Mouse (Mus musculus): Measurements from ENCODE around the gene Nin. TPM values are rescaled to one million over a fixed set of nuclear protein-coding genes. Genes with fewer than 3 reads are reported as not detected.

Nin gene
- total and polyA plus RNA-seq, 2 experiments from 2014 or later: 7.9 to 25.8 TPM

- H3K9ac ChIP-seq (replicated peaks; ENCODE audit: low read length, poor library complexity, severe bottlenecking): no peak overlapping the region
- H3K4me3 ChIP-seq (ENCODE audit: low read depth, low read length): no peak overlapping the region
- DNase-seq (ENCODE audit: low spot score) (peak; percentile 53), ATAC-seq (ENCODE audit: low FRiP score) (no peak)
- peak; percentile 70 for TF ChIP-seq CTCF (IDR thresholded peaks at IDR 0.05)
- no peak overlapping the region for H3K4me2 ChIP-seq (ENCODE audit: low read depth, low read length, poor library complexity, severe bottlenecking)
- H3K4me1 ChIP-seq (ENCODE audit: insufficient read depth, low read length): no peaks in the 10 kb centered on the region
- H3K27me3 ChIP-seq (ENCODE audit: insufficient read depth, low read length): no peaks in the 10 kb centered on the region
- 69% methylated on average over 4 of the region's 4 CpGs for WGBS
- H3K9me3 ChIP-seq (ENCODE audit: low read length): no peaks in the 10 kb centered on the region
- H3K27ac ChIP-seq (ENCODE audit: low read depth, low read length): no peak overlapping the region
- H3K36me3 ChIP-seq (ENCODE audit: insufficient read depth, low read length): peaks cover 49% of the 10 kb centered on the region
Measured at GRCm38 (mm10) chr12:69962468-69962867, 151.0 kb downstream of the Nin start.

Other genes starting within 250 kb of the Nin start
- 121 and 230 TPM in 2 replicates for gene Atl1, start 221.1 kb downstream of the Nin start, total RNA-seq (2014; rRNA removed)
- 170 and 179 TPM in 2 replicates for gene Atl1, start 221.1 kb downstream of the Nin start, polyA plus RNA-seq (2015; fragmentation: Nextera tagmentation; extraction: Ambion mirVana)
- 33.9 and 38.4 TPM in 2 replicates for gene Map4k5, start 220.5 kb downstream of the Nin start, total RNA-seq (2014; rRNA removed)
- 13.7 and 16.9 TPM in 2 replicates for gene Map4k5, start 220.5 kb downstream of the Nin start, polyA plus RNA-seq (2015; fragmentation: Nextera tagmentation; extraction: Ambion mirVana)
- 16.0 and 17.8 TPM in 2 replicates for gene Sav1, start 126.7 kb downstream of the Nin start, total RNA-seq (2014; rRNA removed)
- 1.9 and 2.0 TPM in 2 replicates for gene Sav1, start 126.7 kb downstream of the Nin start, polyA plus RNA-seq (2015; fragmentation: Nextera tagmentation; extraction: Ambion mirVana)
- gene Abhd12b, start 40.4 kb upstream of the Nin start, total RNA-seq (2014; rRNA removed): not detected in 2 replicates
- 0.15 and 0.19 TPM in 2 replicates for gene Abhd12b, start 40.4 kb upstream of the Nin start, polyA plus RNA-seq (2015; fragmentation: Nextera tagmentation; extraction: Ambion mirVana)
- gene Pygl, start 117.8 kb upstream of the Nin start, total RNA-seq (2014; rRNA removed): 10.7 and 12.4 TPM in 2 replicates
- 8.9 TPM in 2 replicates for gene Pygl, start 117.8 kb upstream of the Nin start, polyA plus RNA-seq (2015; fragmentation: Nextera tagmentation; extraction: Ambion mirVana)
- 219 and 234 TPM in 2 replicates for gene Trim9, start 233.9 kb upstream of the Nin start, total RNA-seq (2014; rRNA removed)
- 116 and 120 TPM in 2 replicates for gene Trim9, start 233.9 kb upstream of the Nin start, polyA plus RNA-seq (2015; fragmentation: Nextera tagmentation; extraction: Ambion mirVana)

All from midbrain, postnatal 0 days (tissue).